Mouse (Mus musculus) liver, adult 2 months (tissue): Measurements from ENCODE around the gene Park7.

Experiments
- CTCF ChIP-seq: fragments of 200-500 bp; IDR thresholded peaks from 2 replicates; pipeline ENCODE4 v1.5.1; 2011; ENCODE audit warnings: low read depth, low read length, control low read depth
- POLR2A ChIP-seq: fragments of 200-500 bp; IDR thresholded peaks from 2 replicates; pipeline ENCODE4 v1.6.1; 2011; ENCODE audit warnings: low read length, control low read depth; ENCODE audit not compliant: insufficient read depth; ENCODE audit errors: extremely low read depth

DNA sequence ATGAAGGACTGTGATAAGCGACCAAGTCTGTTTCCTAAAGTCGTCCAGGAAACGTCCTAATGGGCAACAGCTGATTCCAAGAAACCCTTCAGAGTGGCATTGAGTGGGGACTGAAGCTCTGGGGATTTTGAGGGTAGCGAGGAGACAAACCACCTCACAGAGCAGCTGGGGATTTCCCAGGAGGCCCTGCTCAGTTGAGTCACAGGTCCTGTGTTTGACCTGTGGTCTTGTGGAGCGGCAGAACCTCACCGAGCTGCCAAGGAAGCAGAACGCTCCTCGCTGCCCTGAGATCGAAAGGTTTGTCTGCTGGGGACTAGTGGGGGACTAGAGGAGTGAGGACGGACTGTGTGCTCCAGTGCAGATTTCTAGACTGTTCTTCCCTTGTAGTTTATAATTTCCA, 13.6 kb upstream of the Park7 start:
- TF ChIP-seq POLR2A (no peak), CTCF (no peak)
